Comparison of ENCODE assay signal across 7 mouse cellular contexts in genomic region chr5:113132635-113133041, GRCm38 (mm10). TPM values are rescaled to one million over a fixed set of nuclear protein-coding genes. Genes with fewer than 3 reads are reported as not detected.
DNase-seq lines count a peak whose midpoint lies in the region; ATAC-seq lines count a peak whose summit lies in the region.

No protein-coding gene starts in this region.

- DNase-seq in embryonic facial prominence, embryonic 14.5 days (ENCODE audit: low spot score), result peak; percentile 64
- DNase-seq in lung, postnatal 25 days (ENCODE audit: low spot score), result peak; percentile 70
- DNase-seq in frontal cortex, postnatal 25 days (ENCODE audit: low spot score in 2 of 2), result no peak
- no peak for DNase-seq in thymus, adult 18-20 months
- DNase-seq in adrenal gland, postnatal 4 days (ENCODE audit: low spot score in 2 of 2), result no peak

- ATAC-seq in embryonic facial prominence, embryonic 14.5 days (ENCODE audit: low read depth), result no peak; the same call in 1 of the 2 replicates
- ATAC-seq in heart, embryonic 13.5 days (ENCODE audit: extremely low read depth, insufficient number of reproducible peaks, low FRiP score, low TSS enrichment), result no peak
- no peak; the same call in 1 of the 2 replicates for ATAC-seq in kidney, embryonic 15.5 days (replicated peaks; ENCODE audit: low FRiP score)

- H3K4me1 ChIP-seq in embryonic facial prominence, embryonic 14.5 days (ENCODE audit: control insufficient read depth, insufficient read depth, low read length), result peaks cover 15% of the 10 kb centered on the region
- peaks cover 86% of the 10 kb centered on the region for H3K4me1 ChIP-seq in heart, embryonic 13.5 days
- H3K4me1 ChIP-seq in kidney, embryonic 15.5 days, result peaks cover 60% of the 10 kb centered on the region

- 36% methylated on average over 13 of the region's 13 CpGs for WGBS in embryonic facial prominence, embryonic 14.5 days
- WGBS in heart, embryonic 13.5 days, result 47% methylated on average over 13 of the region's 13 CpGs
- WGBS in kidney, embryonic 15.5 days, result 42% methylated on average over 13 of the region's 13 CpGs

- H3K4me3 ChIP-seq in embryonic facial prominence, embryonic 14.5 days (ENCODE audit: low read depth, low read length), result no peak overlapping the region
- peak overlapping the region; percentile 2; the same call in 1 of the 2 replicates for H3K4me3 ChIP-seq in heart, embryonic 13.5 days
- H3K4me3 ChIP-seq in kidney, embryonic 15.5 days (replicated peaks), result no peak overlapping the region

- H3K9ac ChIP-seq in embryonic facial prominence, embryonic 14.5 days (ENCODE audit: low read depth, low read length), result no peak overlapping the region
- peak overlapping the region; percentile 65 for H3K9ac ChIP-seq in heart, embryonic 13.5 days
- H3K9ac ChIP-seq in kidney, embryonic 15.5 days, result no peak overlapping the region

- H3K9me3 ChIP-seq in embryonic facial prominence, embryonic 14.5 days (ENCODE audit: control insufficient read depth, low read length), result no peaks in the 10 kb centered on the region
- H3K9me3 ChIP-seq in heart, embryonic 13.5 days, result no peaks in the 10 kb centered on the region
- H3K9me3 ChIP-seq in kidney, embryonic 15.5 days (replicated peaks), result no peaks in the 10 kb centered on the region

- H3K27ac ChIP-seq in embryonic facial prominence, embryonic 14.5 days (replicated peaks; ENCODE audit: low read depth, low read length), result peak overlapping the region; percentile 67
- H3K27ac ChIP-seq in heart, embryonic 13.5 days (replicated peaks), result peak overlapping the region; percentile 98
- peak overlapping the region; percentile 94 for H3K27ac ChIP-seq in kidney, embryonic 15.5 days

- no peak overlapping the region for H3K4me2 ChIP-seq in embryonic facial prominence, embryonic 14.5 days (ENCODE audit: low read depth, low read length)
- peak overlapping the region; percentile 24 for H3K4me2 ChIP-seq in heart, embryonic 13.5 days
- H3K4me2 ChIP-seq in kidney, embryonic 15.5 days, result 0 out of 2 replicates have a peak overlapping the region, but pooled peaks have one; percentile 8

- no peaks in the 10 kb centered on the region for H3K36me3 ChIP-seq in embryonic facial prominence, embryonic 14.5 days (ENCODE audit: control insufficient read depth, insufficient read depth, low read length)
- H3K36me3 ChIP-seq in heart, embryonic 13.5 days, result peaks cover 19% of the 10 kb centered on the region
- no peaks in the 10 kb centered on the region for H3K36me3 ChIP-seq in kidney, embryonic 15.5 days

- peaks cover 8% of the 10 kb centered on the region for H3K27me3 ChIP-seq in embryonic facial prominence, embryonic 14.5 days (replicated peaks; ENCODE audit: control insufficient read depth, insufficient read depth, low read length)
- H3K27me3 ChIP-seq in heart, embryonic 13.5 days (replicated peaks), result no peaks in the 10 kb centered on the region
- H3K27me3 ChIP-seq in kidney, embryonic 15.5 days, result peaks cover 8% of the 10 kb centered on the region

RNA-seq across cellular contexts. Expression of gene Crybb3, which starts 51.3 kb away (rescaled TPM):
- polyA plus RNA-seq in embryonic facial prominence, embryonic 14.5 days (2014; fragmentation: Nextera tagmentation; extraction: Ambion mirVana), result 2.1 and 2.3 TPM in 2 replicates
- polyA plus RNA-seq in heart, embryonic 13.5 days (2015; fragmentation: Nextera tagmentation; extraction: Ambion mirVana), result 0.86 and 0.93 TPM in 2 replicates
- polyA plus RNA-seq in kidney, embryonic 15.5 days (2015; fragmentation: Nextera tagmentation; extraction: Ambion mirVana), result 1.1 and 1.2 TPM in 2 replicates
- 1 to 10 TPM; 1.1 to 1.9 TPM for total RNA-seq in adrenal gland, postnatal 4 days (2021)

Comparison
In these comparisons a context has a peak if more than half of its experiments do, and no peak if none do; other contexts are left out.
1. DNase-seq: peak in embryonic facial prominence, embryonic 14.5 days (single experiment) and lung, postnatal 25 days (single experiment); none in frontal cortex, postnatal 25 days (0 of 2), thymus, adult 18-20 months (0 of 2) and adrenal gland, postnatal 4 days (0 of 2).
2. Peak in every context shown above with its lines, with median percentiles within 50 percentile points of each other: H3K27ac ChIP-seq.